Mouse (Mus musculus): ENCODE results near the gene Ston1. TPM values are rescaled to one million over a fixed set of nuclear protein-coding genes. Genes with fewer than 3 reads are reported as not detected.

Ston1 gene
- 0.74 and 1.4 TPM in 2 replicates for polyA plus RNA-seq (2021; fragmentation: Nextera tagmentation)
- long read RNA-seq, experiment 1 = 0 reads
- long read RNA-seq, experiment 2, partial matches to known transcripts = 0 of 4 reads
- long read RNA-seq, experiment 2, other reads (novel, unspliced or antisense) = 2 of 4 reads

GRCm38 (mm10) chr17:88597222-88598055 lies at the start of gene Ston1:
Gene Ston1, plus strand, starts transcription at chr17:88597684.

GRCm38 (mm10) chr17:88668452-88668851 lies 71.0 kb downstream of the Ston1 start, which contains the start of gene Gtf2a1l:
Gene Gtf2a1l, plus strand, starts transcription at chr17:88668660.

Other genes with a start within 250 kb of the Ston1 start
- gene Foxn2, start 157.0 kb upstream of the Ston1 start, polyA plus RNA-seq (2021; fragmentation: Nextera tagmentation) = 9.1 and 11.4 TPM in 2 replicates
- gene Ppp1r21, start 67.6 kb upstream of the Ston1 start, polyA plus RNA-seq (2021; fragmentation: Nextera tagmentation) = 19.5 and 22.1 TPM in 2 replicates
- gene Gtf2a1l, start 71.0 kb downstream of the Ston1 start, polyA plus RNA-seq (2021; fragmentation: Nextera tagmentation) = 0.11 and 0.14 TPM in 2 replicates
- 0.14 and 0.53 TPM in 2 replicates for gene Lhcgr, start 194.3 kb downstream of the Ston1 start, polyA plus RNA-seq (2021; fragmentation: Nextera tagmentation)